Mouse (Mus musculus) G1E (cell line): Measurements from ENCODE around the gene Tbc1d1. TPM values are rescaled to one million over a fixed set of nuclear protein-coding genes. Genes with fewer than 3 reads are reported as not detected.

Experiments used
- ATAC-seq: 2 replicates; pipeline ENCODE4 v1.8.0; 2016; ENCODE audit warnings: mild to moderate bottlenecking; ENCODE audit not compliant: insufficient number of reproducible peaks, poor library complexity, low FRiP score, severe bottlenecking; ENCODE audit errors: extremely low read depth
- DNase-seq: peaks from one replicate; pipeline ENCODE4 v3.0.0; 2012; ENCODE audit warnings: low spot score
- H3K27me3 ChIP-seq: 2 replicates; pipeline ENCODE4 v1.6.1; 2012; ENCODE audit warnings: mild to moderate bottlenecking, low read length, inconsistent platforms; ENCODE audit not compliant: insufficient read depth
- H3K36me3 ChIP-seq: replicated peaks from 2 replicates; pipeline ENCODE3; 2012; ENCODE audit warnings: mild to moderate bottlenecking, inconsistent platforms
- H3K4me1 ChIP-seq: 2 replicates; pipeline ENCODE4 v1.6.1; 2012; ENCODE audit warnings: low read depth, low read length, inconsistent platforms, mixed read lengths; ENCODE audit not compliant: insufficient read depth
- H3K4me3 ChIP-seq: 2 replicates; pipeline ENCODE4 v1.5.1; 2012; ENCODE audit warnings: low read depth, mild to moderate bottlenecking, inconsistent platforms, low read length, moderate library complexity, mixed read lengths
- H3K9me3 ChIP-seq: replicated peaks from 2 replicates; pipeline ENCODE4 v1.6.1; 2012; ENCODE audit warnings: inconsistent platforms
- CTCF ChIP-seq: IDR thresholded peaks from 2 replicates; pipeline ENCODE4 v1.5.1; 2012; ENCODE audit warnings: low read depth, low read length, inconsistent platforms, mixed read lengths
- GATA1 ChIP-seq: IDR thresholded peaks from 2 replicates; pipeline ENCODE4 v1.6.1; 2012; ENCODE audit warnings: borderline replicate concordance, low read length, inconsistent platforms, mixed read lengths
- GATA2 ChIP-seq: IDR thresholded peaks from 2 replicates; pipeline ENCODE4 v1.6.1; 2012; ENCODE audit warnings: low read depth, low read length, inconsistent platforms, borderline replicate concordance
- POLR2AphosphoS5 ChIP-seq: IDR thresholded peaks from 2 replicates; pipeline ENCODE4 v1.6.1; 2012; ENCODE audit warnings: low read depth, low read length, inconsistent platforms; ENCODE audit not compliant: insufficient replicate concordance
- TAL1 ChIP-seq: conservative IDR thresholded peaks from 2 replicates; pipeline ENCODE4 v1.6.1; 2012; ENCODE audit warnings: low read depth, low read length, inconsistent platforms, mixed read lengths
- polyA plus RNA-seq: library from polyadenylated mRNA; stranded (reverse); fragments of >175 nt; gene quantifications from 2 replicates; pipeline ENCODE4 v1.2.3, GENCODE M21; 2012
- total RNA-seq, 2 experiments: library from RNA; stranded (forward) in 1 of 2; stranded (reverse) in 1 of 2; fragments of 200-1000 nt in 1 of 2; fragments of >200 nt in 1 of 2; fragmentation: Nextera tagmentation in 1 of 2; gene quantifications; 2 replicates each; pipeline ENCODE4 v1.2.3; 2014 to 2017

The Tbc1d1 gene
- total and polyA plus RNA-seq, 3 experiments: 4.2 to 17.3 (median 11.7) TPM

GRCm38 (mm10) chr5:64297100-64297499 lies 141.0 kb downstream of the Tbc1d1 start:
- TF ChIP-seq CTCF: no peak
- TF ChIP-seq GATA1: no peak
- no peak for TF ChIP-seq GATA2
- no peak for TF ChIP-seq TAL1
- no peak for TF ChIP-seq POLR2AphosphoS5
- no peak for ATAC-seq
- H3K9me3 ChIP-seq: no peaks in the 10 kb centered on the region
- peaks cover 63% of the 10 kb centered on the region for H3K36me3 ChIP-seq
- no peak for DNase-seq
- H3K4me1 ChIP-seq: peaks cover 10% of the 10 kb centered on the region
- H3K4me3 ChIP-seq: no peak overlapping the region
- no peaks in the 10 kb centered on the region for H3K27me3 ChIP-seq

GRCm38 (mm10) chr5:64298331-64299036 lies 142.4 kb downstream of the Tbc1d1 start:
- no peaks in the 10 kb centered on the region for H3K27me3 ChIP-seq
- TF ChIP-seq POLR2AphosphoS5 (no peak), CTCF (no peak), GATA2 (no peak), TAL1 (no peak), GATA1 (no peak)
- DNase-seq (no peak), ATAC-seq (no peak)
- no peak overlapping the region for H3K4me3 ChIP-seq
- H3K4me1 ChIP-seq: peaks cover 10% of the 10 kb centered on the region
- peaks cover 61% of the 10 kb centered on the region for H3K36me3 ChIP-seq
- no peaks in the 10 kb centered on the region for H3K9me3 ChIP-seq

DNA sequence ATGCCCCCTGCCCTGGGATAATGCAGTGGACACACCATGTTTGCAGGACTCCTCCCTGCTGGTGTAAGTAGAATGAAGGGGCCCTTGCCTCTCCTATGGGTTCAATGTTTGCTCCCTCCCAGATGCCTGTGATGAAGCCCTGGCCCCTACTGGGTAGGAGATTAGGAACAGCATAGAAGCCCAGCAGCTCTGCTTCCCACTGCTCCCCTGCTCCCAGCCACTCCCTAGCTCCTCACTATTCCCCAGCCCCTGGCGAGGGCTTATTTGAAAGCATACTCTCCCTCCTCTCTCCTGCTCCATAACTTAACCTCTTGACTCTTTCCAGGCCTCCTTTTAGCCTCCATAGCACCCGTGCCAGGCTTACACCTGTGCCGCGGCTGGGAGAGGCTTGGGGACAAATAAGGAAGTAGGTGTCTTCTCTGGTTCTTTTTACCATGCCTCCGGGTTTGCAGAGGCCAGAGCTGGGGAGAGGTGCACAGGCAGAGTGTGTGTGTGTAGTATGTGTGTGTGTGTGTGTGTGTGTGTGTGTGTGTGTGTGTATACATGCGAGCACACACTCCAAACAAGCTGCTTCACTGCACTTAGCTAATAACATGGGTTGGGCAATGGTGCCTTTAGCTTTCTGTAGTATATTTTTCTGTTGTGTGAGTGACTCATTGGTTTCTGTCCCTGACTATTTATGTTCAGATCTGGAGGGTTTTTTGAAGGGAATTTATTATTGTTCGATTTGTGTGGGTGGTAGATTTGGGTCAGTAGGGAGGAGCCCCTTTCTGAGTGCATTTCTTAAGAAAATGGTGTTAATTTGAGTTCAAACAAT lies 143.6 kb downstream of the Tbc1d1 start:
- TF ChIP-seq CTCF (no peak), GATA1 (no peak), TAL1 (no peak), POLR2AphosphoS5 (no peak), GATA2 (no peak)
- Histone ChIP-seq H3K27me3 (no peaks in the 10 kb centered on the region), H3K4me1 (peaks cover 10% of the 10 kb centered on the region), H3K36me3 (peaks cover 53% of the 10 kb centered on the region), H3K4me3 (no peak overlapping the region), H3K9me3 (no peaks in the 10 kb centered on the region)
- ATAC-seq (no peak; the same call in 1 of the 2 replicates), DNase-seq (no peak)

DNA sequence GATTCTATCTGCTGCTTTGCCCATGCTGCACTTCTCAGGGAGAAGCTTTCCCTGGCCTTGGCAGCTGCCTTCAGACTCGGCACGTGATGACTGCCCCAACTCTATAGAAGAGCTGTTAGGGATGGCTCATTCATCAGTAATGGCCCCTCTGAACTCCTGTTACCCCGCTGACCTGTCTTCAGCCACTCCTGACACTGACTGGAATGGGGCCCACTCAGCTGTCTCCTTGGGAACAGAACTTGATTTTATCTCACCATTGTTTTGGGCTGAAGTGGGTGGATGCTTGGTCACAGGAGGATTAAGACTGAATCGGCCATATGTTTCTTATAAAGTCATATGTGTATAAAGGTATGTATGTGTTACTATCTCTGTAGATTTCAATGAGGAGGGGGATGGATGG lies 145.1 kb downstream of the Tbc1d1 start:
- DNase-seq (no peak), ATAC-seq (no peak)
- H3K36me3 ChIP-seq: peaks cover 45% of the 10 kb centered on the region
- TF ChIP-seq GATA2 (no peak), TAL1 (no peak), GATA1 (no peak), POLR2AphosphoS5 (no peak), CTCF (no peak)
- no peak overlapping the region for H3K4me3 ChIP-seq
- peaks cover 10% of the 10 kb centered on the region for H3K4me1 ChIP-seq
- no peaks in the 10 kb centered on the region for H3K9me3 ChIP-seq
- H3K27me3 ChIP-seq: no peaks in the 10 kb centered on the region

- Histone ChIP-seq H3K4me3 (no peak overlapping the region), H3K4me1 (no peaks in the 10 kb centered on the region), H3K9me3 (no peaks in the 10 kb centered on the region), H3K27me3 (no peaks in the 10 kb centered on the region), H3K36me3 (peaks cover 28% of the 10 kb centered on the region)
- TF ChIP-seq CTCF: no peak
- no peak for TF ChIP-seq TAL1
- DNase-seq: no peak
- no peak for ATAC-seq
Observed at GRCm38 (mm10) chr5:64307289-64307688, 151.2 kb downstream of the Tbc1d1 start.

GRCm38 (mm10) chr5:64312295-64312694 lies 156.2 kb downstream of the Tbc1d1 start:
- Histone ChIP-seq H3K9me3 (no peaks in the 10 kb centered on the region), H3K4me1 (no peaks in the 10 kb centered on the region), H3K36me3 (peaks cover 50% of the 10 kb centered on the region), H3K4me3 (no peak overlapping the region), H3K27me3 (no peaks in the 10 kb centered on the region)
- TF ChIP-seq TAL1 (no peak), GATA1 (no peak), GATA2 (no peak), POLR2AphosphoS5 (no peak), CTCF (no peak)
- ATAC-seq (no peak), DNase-seq (no peak)
